Mouse (Mus musculus) CD8-positive naive resting alpha-beta T cell, adult 57 days (primary cell): Measurements from ENCODE around the gene Olfr1436. TPM values are rescaled to one million over a fixed set of nuclear protein-coding genes. Genes with fewer than 3 reads are reported as not detected.

ENCODE experiments used
- total RNA-seq: library from RNA; stranded (reverse); gene quantifications from one replicate; pipeline ENCODE4 v1.2.4, GENCODE M21; 2023

Olfr1436 gene
- total RNA-seq: not detected

GRCm38 (mm10) chr19:12299030-12299429, at the start of gene Olfr1436:
Gene Olfr1436 (minus strand): TSS chr19:12299130.

GRCm38 (mm10) chr19:12335810-12336209, 36.9 kb upstream of the Olfr1436 start, which contains the start of gene Olfr1438-ps1:
Gene Olfr1438-ps1 (minus strand): TSS chr19:12335910.

GRCm38 (mm10) chr19:12325001-12325400, 26.1 kb upstream of the Olfr1436 start, which contains the start of gene Olfr1437:
Gene Olfr1437 (minus strand): TSS chr19:12325101.

GRCm38 (mm10) chr19:12279554-12279953, 19.4 kb downstream of the Olfr1436 start, which contains the start of gene Olfr1434:
Gene Olfr1434 (plus strand): TSS chr19:12279854.

GRCm38 (mm10) chr19:12260732-12261131, 38.2 kb downstream of the Olfr1436 start, which contains the start of gene Olfr235:
Gene Olfr235 (plus strand): TSS chr19:12261032.

Other genes with a start within 250 kb of the Olfr1436 start
- not detected for gene Olfr1424, start 236.4 kb downstream of the Olfr1436 start, total RNA-seq
- gene Olfr1425, start 221.4 kb downstream of the Olfr1436 start, total RNA-seq: not detected
- gene Olfr1426, start 207.1 kb downstream of the Olfr1436 start, total RNA-seq: not detected
- not detected for gene Olfr1427, start 195.8 kb downstream of the Olfr1436 start, total RNA-seq
- gene Olfr1428, start 183.2 kb downstream of the Olfr1436 start, total RNA-seq: not detected
- not detected for gene Olfr76, start 175.9 kb downstream of the Olfr1436 start, total RNA-seq
- gene Olfr1555-ps1, start 129.0 kb downstream of the Olfr1436 start, total RNA-seq: not detected
- not detected for gene Olfr1431, start 98.5 kb downstream of the Olfr1436 start, total RNA-seq
- not detected for gene Olfr1432, start 66.5 kb downstream of the Olfr1436 start, total RNA-seq
- not detected for gene Olfr262, start 57.5 kb downstream of the Olfr1436 start, total RNA-seq
- gene Olfr235, start 38.1 kb downstream of the Olfr1436 start, total RNA-seq: not detected
- not detected for gene Olfr1434, start 19.3 kb downstream of the Olfr1436 start, total RNA-seq
- not detected for gene Olfr1437, start 26.0 kb upstream of the Olfr1436 start, total RNA-seq
- not detected for gene Olfr1438-ps1, start 36.8 kb upstream of the Olfr1436 start, total RNA-seq
- gene Olfr1440, start 88.1 kb upstream of the Olfr1436 start, total RNA-seq: not detected
- gene Olfr1441, start 118.3 kb upstream of the Olfr1436 start, total RNA-seq: not detected
- not detected for gene Pfpl, start 128.8 kb upstream of the Olfr1436 start, total RNA-seq
- gene Mpeg1, start 161.6 kb upstream of the Olfr1436 start, total RNA-seq: 15.2 TPM
- gene Dtx4, start 202.3 kb upstream of the Olfr1436 start, total RNA-seq: 6.8 TPM
- gene Fam111a, start 246.6 kb upstream of the Olfr1436 start, total RNA-seq: 27.1 TPM